23 mouse cellular contexts compared by ENCODE assay signal in genomic region chr2:49412576-49412975, GRCm38 (mm10). TPM values are rescaled to one million over a fixed set of nuclear protein-coding genes. Genes with fewer than 3 reads are reported as not detected.
DNase-seq lines count a peak whose midpoint lies in the region; ATAC-seq lines count a peak whose summit lies in the region.
"Had no signal": no experiment of that assay in that cellular context is flagged by ENCODE, and none has a peak within 500 bp of the region (broad histone marks: within the 10 kb centered on the region; RNA-seq: fewer than 3 reads in every experiment).

No protein-coding gene starts in this region.

- H3K4me3 ChIP-seq in hindbrain, embryonic 11.5 days (ENCODE audit: low read depth, low read length): no peak overlapping the region
- no peak overlapping the region for H3K4me3 ChIP-seq in hindbrain, embryonic 10.5 days
- H3K4me3 ChIP-seq in hindbrain, embryonic 13.5 days: no peak overlapping the region
- H3K4me3 ChIP-seq in neural tube, embryonic 14.5 days (ENCODE audit: low read depth, low read length): no peak overlapping the region
- H3K4me3 ChIP-seq: limb, embryonic 13.5 days; liver, embryonic 12.5 days; myocyte had no signal

- WGBS in hindbrain, embryonic 11.5 days: 70% methylated on average over 6 of the region's 6 CpGs
- WGBS in hindbrain, embryonic 10.5 days: 76% methylated on average over 6 of the region's 6 CpGs
- 47% methylated on average over 6 of the region's 6 CpGs for WGBS in hindbrain, embryonic 13.5 days
- 43% methylated on average over 6 of the region's 6 CpGs for WGBS in neural tube, embryonic 14.5 days

- H3K36me3 ChIP-seq in hindbrain, embryonic 11.5 days (ENCODE audit: control insufficient read depth, insufficient read depth, low read length): no peaks in the 10 kb centered on the region
- no peaks in the 10 kb centered on the region for H3K36me3 ChIP-seq in hindbrain, embryonic 10.5 days
- no peaks in the 10 kb centered on the region for H3K36me3 ChIP-seq in hindbrain, embryonic 13.5 days
- H3K36me3 ChIP-seq in neural tube, embryonic 14.5 days (ENCODE audit: control insufficient read depth, insufficient read depth, low read length): no peaks in the 10 kb centered on the region
- H3K36me3 ChIP-seq: G1E; limb, embryonic 13.5 days; liver, embryonic 12.5 days had no signal

- H3K27me3 ChIP-seq in hindbrain, embryonic 11.5 days (ENCODE audit: control insufficient read depth, insufficient read depth, low read length): no peaks in the 10 kb centered on the region
- no peaks in the 10 kb centered on the region for H3K27me3 ChIP-seq in hindbrain, embryonic 10.5 days (ENCODE audit: insufficient read depth, poor library complexity, severe bottlenecking)
- no peaks in the 10 kb centered on the region for H3K27me3 ChIP-seq in hindbrain, embryonic 13.5 days
- H3K27me3 ChIP-seq in neural tube, embryonic 14.5 days (ENCODE audit: control insufficient read depth, insufficient read depth, low read length): no peaks in the 10 kb centered on the region
- H3K27me3 ChIP-seq: limb, embryonic 13.5 days; liver, embryonic 12.5 days had no signal

- H3K4me2 ChIP-seq in hindbrain, embryonic 11.5 days (replicated peaks; ENCODE audit: low read depth, low read length): no peak overlapping the region
- no peak overlapping the region for H3K4me2 ChIP-seq in hindbrain, embryonic 13.5 days
- H3K4me2 ChIP-seq in neural tube, embryonic 14.5 days (ENCODE audit: low read depth, low read length): no peak overlapping the region
- H3K4me2 ChIP-seq: limb, embryonic 13.5 days; liver, embryonic 12.5 days had no signal

- no peak overlapping the region for H3K27ac ChIP-seq in hindbrain, embryonic 11.5 days (ENCODE audit: low read depth, low read length)
- H3K27ac ChIP-seq in hindbrain, embryonic 10.5 days: no peak overlapping the region
- H3K27ac ChIP-seq in hindbrain, embryonic 13.5 days: no peak overlapping the region
- H3K27ac ChIP-seq in neural tube, embryonic 14.5 days (ENCODE audit: low read depth, low read length): no peak overlapping the region
- H3K27ac ChIP-seq: limb, embryonic 13.5 days; liver, embryonic 12.5 days had no signal

- no peak for DNase-seq in hindbrain, embryonic 11.5 days (ENCODE audit: low spot score)
- DNase-seq in hindbrain, embryonic 10.5 days (ENCODE audit: low spot score): no peak
- peak; percentile 20 for DNase-seq in WW6 (ENCODE audit: low read depth, low spot score)
- no peak for DNase-seq in ovary, adult 18-20 months (ENCODE audit: low spot score)
- DNase-seq in urinary bladder, postnatal 14 days (ENCODE audit: low spot score): no peak
- DNase-seq: adrenal gland, postnatal 10 days; cerebellum, adult 9-10 months; gastrocnemius, postnatal 36 days; kidney, adult 18-20 months; kidney, postnatal 10 days; lung, adult 2 months; lung, postnatal 14 days; midbrain, embryonic 14.5 days; thymus, postnatal 14 days had no signal

- H3K9me3 ChIP-seq in hindbrain, embryonic 11.5 days (ENCODE audit: control insufficient read depth, low read length): no peaks in the 10 kb centered on the region
- no peaks in the 10 kb centered on the region for H3K9me3 ChIP-seq in hindbrain, embryonic 10.5 days
- no peaks in the 10 kb centered on the region for H3K9me3 ChIP-seq in hindbrain, embryonic 13.5 days
- H3K9me3 ChIP-seq in neural tube, embryonic 14.5 days (ENCODE audit: control insufficient read depth, low read length): no peaks in the 10 kb centered on the region
- H3K9me3 ChIP-seq: G1E; limb, embryonic 13.5 days; liver, embryonic 12.5 days had no signal

- 0 out of 2 replicates have a peak, but pooled peaks have one; percentile 19 for ATAC-seq in hindbrain, embryonic 11.5 days (ENCODE audit: low FRiP score)
- peak; percentile 80 for ATAC-seq in hindbrain, embryonic 13.5 days (ENCODE audit: low FRiP score)
- ATAC-seq in neural tube, embryonic 14.5 days (ENCODE audit: low read depth): peak; percentile 75; the same call in 1 of the 2 replicates
- ATAC-seq: forebrain, embryonic 14.5 days; inflammation-experienced regulatory T-cells, adult 6 months; liver, embryonic 12.5 days; Patski had no signal

- no peaks in the 10 kb centered on the region for H3K4me1 ChIP-seq in hindbrain, embryonic 11.5 days (replicated peaks; ENCODE audit: control insufficient read depth, insufficient read depth, low read length)
- H3K4me1 ChIP-seq in hindbrain, embryonic 10.5 days (replicated peaks): no peaks in the 10 kb centered on the region
- no peaks in the 10 kb centered on the region for H3K4me1 ChIP-seq in hindbrain, embryonic 13.5 days (replicated peaks)
- no peaks in the 10 kb centered on the region for H3K4me1 ChIP-seq in neural tube, embryonic 14.5 days (ENCODE audit: control insufficient read depth, insufficient read depth, low read length)
- H3K4me1 ChIP-seq: limb, embryonic 13.5 days; liver, embryonic 12.5 days had no signal

- H3K9ac ChIP-seq in hindbrain, embryonic 11.5 days (ENCODE audit: low read depth, low read length): no peak overlapping the region
- H3K9ac ChIP-seq in hindbrain, embryonic 13.5 days: no peak overlapping the region
- no peak overlapping the region for H3K9ac ChIP-seq in neural tube, embryonic 14.5 days (replicated peaks; ENCODE audit: low read depth, low read length)
- H3K9ac ChIP-seq: limb, embryonic 13.5 days; liver, embryonic 12.5 days had no signal

RNA-seq across cellular contexts. Expression of gene Epc2, which starts 38.7 kb away (rescaled TPM):
- 16.6 and 17.0 TPM in 2 replicates for polyA plus RNA-seq in hindbrain, embryonic 11.5 days (2014; fragmentation: Nextera tagmentation; extraction: Ambion mirVana)
- polyA plus RNA-seq in hindbrain, embryonic 10.5 days (2016; fragmentation: Nextera tagmentation; extraction: Ambion mirVana): 6.9 and 7.3 TPM in 2 replicates
- 12.6 and 12.7 TPM in 2 replicates for polyA plus RNA-seq in hindbrain, embryonic 13.5 days (2015; fragmentation: Nextera tagmentation; extraction: Ambion mirVana)
- polyA plus RNA-seq in neural tube, embryonic 14.5 days (2014; fragmentation: Nextera tagmentation; extraction: Ambion mirVana): 19.6 and 20.7 TPM in 2 replicates

Comparison
In these comparisons a context has a peak if more than half of its experiments do, and no peak if none do; other contexts are left out.
1. ATAC-seq: peak in every context shown above with its lines; median percentile 80 in hindbrain, embryonic 13.5 days; 75 in neural tube, embryonic 14.5 days; 19 in hindbrain, embryonic 11.5 days.